In genomic region chr11:93994531-93994930, GRCm38 (mm10) we compare ENCODE assay signal across 8 mouse cellular contexts. TPM values are rescaled to one million over a fixed set of nuclear protein-coding genes. Genes with fewer than 3 reads are reported as not detected.
DNase-seq lines count a peak whose midpoint lies in the region; ATAC-seq and TF ChIP-seq lines count a peak whose summit lies in the region.

No protein-coding gene starts in this region.

- peaks cover 15% of the 10 kb centered on the region for H3K4me1 ChIP-seq in embryonic facial prominence, embryonic 12.5 days
- peaks cover 25% of the 10 kb centered on the region for H3K4me1 ChIP-seq in hindbrain, embryonic 16.5 days (ENCODE audit: control insufficient read depth, insufficient read depth, low read depth, low read length)
- peaks cover 25% of the 10 kb centered on the region for H3K4me1 ChIP-seq in midbrain, embryonic 14.5 days (ENCODE audit: control insufficient read depth, insufficient read depth, low read length)

- H3K4me3 ChIP-seq in layer of hippocampus, adult 2 months, result peak overlapping the region; percentile 80
- peak overlapping the region; percentile 93 for H3K4me3 ChIP-seq in embryonic facial prominence, embryonic 12.5 days
- H3K4me3 ChIP-seq in hindbrain, embryonic 16.5 days (ENCODE audit: low read length), result peak overlapping the region; percentile 87
- no peak overlapping the region for H3K4me3 ChIP-seq in midbrain, embryonic 14.5 days (replicated peaks; ENCODE audit: low read depth, low read length)

- no peak for DNase-seq in layer of hippocampus, adult 2 months (ENCODE audit: low spot score in 2 of 2)
- no peak for DNase-seq in layer of hippocampus, adult 8-10 months (ENCODE audit: low spot score in 2 of 2)
- no peak for DNase-seq in midbrain, embryonic 14.5 days
- DNase-seq in right cerebral cortex, postnatal 25 days, result no peak
- no peak for DNase-seq in frontal cortex, postnatal 36 days (ENCODE audit: low spot score in 2 of 2)
- DNase-seq in ovary, adult 18-20 months (ENCODE audit: low spot score), result no peak

- H3K27me3 ChIP-seq in embryonic facial prominence, embryonic 12.5 days, result no peaks in the 10 kb centered on the region
- no peaks in the 10 kb centered on the region for H3K27me3 ChIP-seq in hindbrain, embryonic 16.5 days (replicated peaks; ENCODE audit: control insufficient read depth, insufficient read depth, low read length)
- no peaks in the 10 kb centered on the region for H3K27me3 ChIP-seq in midbrain, embryonic 14.5 days (ENCODE audit: control insufficient read depth, insufficient read depth, low read length)

- no peak for TF ChIP-seq CTCF in layer of hippocampus, adult 2 months (conservative IDR thresholded peaks at IDR 0.05)

- peak overlapping the region; percentile 92 for H3K4me2 ChIP-seq in embryonic facial prominence, embryonic 12.5 days (replicated peaks)
- H3K4me2 ChIP-seq in hindbrain, embryonic 16.5 days (ENCODE audit: low read length), result peak overlapping the region; percentile 81
- H3K4me2 ChIP-seq in midbrain, embryonic 14.5 days (ENCODE audit: low read length), result peak overlapping the region; percentile 93

- WGBS in embryonic facial prominence, embryonic 12.5 days, result 64% methylated on average over 5 of the region's 5 CpGs
- 71% methylated on average over 5 of the region's 5 CpGs for WGBS in hindbrain, embryonic 16.5 days
- WGBS in midbrain, embryonic 14.5 days, result 61% methylated on average over 5 of the region's 5 CpGs

- H3K36me3 ChIP-seq in embryonic facial prominence, embryonic 12.5 days, result no peaks in the 10 kb centered on the region
- H3K36me3 ChIP-seq in hindbrain, embryonic 16.5 days (ENCODE audit: control insufficient read depth, insufficient read depth, low read length), result no peaks in the 10 kb centered on the region
- H3K36me3 ChIP-seq in midbrain, embryonic 14.5 days (ENCODE audit: control insufficient read depth, insufficient read depth, low read length), result no peaks in the 10 kb centered on the region

- ATAC-seq in embryonic facial prominence, embryonic 12.5 days (ENCODE audit: insufficient number of reproducible peaks, insufficient read depth, low FRiP score, low TSS enrichment), result no peak
- ATAC-seq in hindbrain, embryonic 16.5 days, result no peak
- ATAC-seq in midbrain, embryonic 14.5 days (ENCODE audit: low FRiP score, low TSS enrichment), result no peak

- no peak overlapping the region for H3K9ac ChIP-seq in embryonic facial prominence, embryonic 12.5 days
- H3K9ac ChIP-seq in hindbrain, embryonic 16.5 days (ENCODE audit: low read depth, low read length), result no peak overlapping the region
- no peak overlapping the region for H3K9ac ChIP-seq in midbrain, embryonic 14.5 days (replicated peaks; ENCODE audit: low read length)

- no peaks in the 10 kb centered on the region for H3K9me3 ChIP-seq in embryonic facial prominence, embryonic 12.5 days
- no peaks in the 10 kb centered on the region for H3K9me3 ChIP-seq in hindbrain, embryonic 16.5 days (ENCODE audit: control insufficient read depth, low read length)
- H3K9me3 ChIP-seq in midbrain, embryonic 14.5 days (ENCODE audit: control insufficient read depth, low read length), result no peaks in the 10 kb centered on the region

- peak overlapping the region; percentile 98 for H3K27ac ChIP-seq in layer of hippocampus, adult 2 months
- peak overlapping the region; percentile 93 for H3K27ac ChIP-seq in embryonic facial prominence, embryonic 12.5 days
- no peak overlapping the region for H3K27ac ChIP-seq in hindbrain, embryonic 16.5 days (ENCODE audit: low read depth, low read length)
- no peak overlapping the region for H3K27ac ChIP-seq in midbrain, embryonic 14.5 days (replicated peaks; ENCODE audit: low read depth, low read length)

RNA-seq across cellular contexts. Expression of gene Spag9, which starts 1.4 kb away (rescaled TPM):
- 100 to 1,000 TPM; 213 to 217 TPM for total RNA-seq in layer of hippocampus, adult 2 months (2021)
- 100 to 1,000 TPM; 205 to 236 (median 220) TPM for total RNA-seq in layer of hippocampus, adult 8-10 months (2022)
- polyA plus RNA-seq in embryonic facial prominence, embryonic 12.5 days (2016; fragmentation: Nextera tagmentation; extraction: Ambion mirVana), result 56.5 and 57.3 TPM in 2 replicates
- polyA plus RNA-seq in hindbrain, embryonic 16.5 days (2015; fragmentation: Nextera tagmentation; extraction: Ambion mirVana), result 68.9 and 71.8 TPM in 2 replicates
- polyA plus RNA-seq in midbrain, embryonic 14.5 days (2014; fragmentation: Nextera tagmentation; extraction: Ambion mirVana), result 112 and 140 TPM in 2 replicates

RNA-seq across cellular contexts. Expression of gene Nme1, which starts 26.2 kb away (rescaled TPM):
- total RNA-seq in layer of hippocampus, adult 2 months (2021), result 10 to 100 TPM; 68.7 to 75.0 TPM
- total RNA-seq in layer of hippocampus, adult 8-10 months (2022), result 100 to 1,000 TPM in 1 of 4 experiments, 10 to 100 TPM in 3; 72.6 to 105 (median 82.2) TPM
- 155 and 162 TPM in 2 replicates for polyA plus RNA-seq in embryonic facial prominence, embryonic 12.5 days (2016; fragmentation: Nextera tagmentation; extraction: Ambion mirVana)
- polyA plus RNA-seq in hindbrain, embryonic 16.5 days (2015; fragmentation: Nextera tagmentation; extraction: Ambion mirVana), result 372 and 387 TPM in 2 replicates
- polyA plus RNA-seq in midbrain, embryonic 14.5 days (2014; fragmentation: Nextera tagmentation; extraction: Ambion mirVana), result 439 and 597 TPM in 2 replicates

RNA-seq across cellular contexts. Expression of gene Gm20390, which starts 26.4 kb away (rescaled TPM):
- total RNA-seq in layer of hippocampus, adult 2 months (2021), result 100 to 1,000 TPM in 1 of 2 experiments, 10 to 100 TPM in 1; 96.8 to 111 TPM
- 100 to 1,000 TPM in 2 of 4 experiments, 10 to 100 TPM in 2; 86.0 to 119 (median 96.1) TPM for total RNA-seq in layer of hippocampus, adult 8-10 months (2022)
- polyA plus RNA-seq in embryonic facial prominence, embryonic 12.5 days (2016; fragmentation: Nextera tagmentation; extraction: Ambion mirVana), result 399 and 428 TPM in 2 replicates
- 367 and 368 TPM in 2 replicates for polyA plus RNA-seq in hindbrain, embryonic 16.5 days (2015; fragmentation: Nextera tagmentation; extraction: Ambion mirVana)
- 269 and 321 TPM in 2 replicates for polyA plus RNA-seq in midbrain, embryonic 14.5 days (2014; fragmentation: Nextera tagmentation; extraction: Ambion mirVana)

RNA-seq across cellular contexts. Expression of gene Nme2, which starts 38.5 kb away (rescaled TPM):
- total RNA-seq in layer of hippocampus, adult 2 months (2021), result 100 to 1,000 TPM in 1 of 2 experiments, 10 to 100 TPM in 1; 80.1 to 110 TPM
- total RNA-seq in layer of hippocampus, adult 8-10 months (2022), result 100 to 1,000 TPM in 2 of 4 experiments, 10 to 100 TPM in 2; 88.3 to 126 (median 105) TPM
- 222 and 223 TPM in 2 replicates for polyA plus RNA-seq in embryonic facial prominence, embryonic 12.5 days (2016; fragmentation: Nextera tagmentation; extraction: Ambion mirVana)
- 98.6 and 130 TPM in 2 replicates for polyA plus RNA-seq in hindbrain, embryonic 16.5 days (2015; fragmentation: Nextera tagmentation; extraction: Ambion mirVana)
- polyA plus RNA-seq in midbrain, embryonic 14.5 days (2014; fragmentation: Nextera tagmentation; extraction: Ambion mirVana), result 75.8 and 79.0 TPM in 2 replicates

Comparison
In these comparisons a context has a peak if more than half of its experiments do, and no peak if none do; other contexts are left out.
1. H3K27ac ChIP-seq: peak in layer of hippocampus, adult 2 months (single experiment) and embryonic facial prominence, embryonic 12.5 days (single experiment); none in hindbrain, embryonic 16.5 days (single experiment) and midbrain, embryonic 14.5 days (single experiment).
2. Peak in every context shown above with its lines, with median percentiles within 50 percentile points of each other: H3K4me2 ChIP-seq.